Mouse (Mus musculus) v-Abl transformed pro-B cells (cell line): ENCODE measurements around the gene Begain.

Experiments used
- in situ Hi-C, 2 experiments: fragments of 400-800 bp; cut with MboI; formaldehyde crosslinking; loops; one replicate each; pipeline ENCODE4 v1.15.1; 2025; ENCODE audit not compliant: unreplicated experiment in 2 of 2

The Begain gene

GRCm38 (mm10) chr12:109058660-109059059 lies 9.4 kb downstream of the Begain start:
- in situ Hi-C loops, result loop anchor here (25.0 kb wide), 4 partner anchors 296 to 1304 kb away; partner anchors contain the start of genes Ccnk (in 1 of the 2) and Setd3 (in 1 of the 2)

- in situ Hi-C loops, result loop anchor here (25.0 kb wide), 4 partner anchors 295 to 1305 kb away; partner anchors contain the start of genes Ccnk (in 1 of the 2) and Setd3 (in 1 of the 2)
Observed at GRCm38 (mm10) chr12:109057736-109058135, 10.3 kb downstream of the Begain start.

- in situ Hi-C loops, result loop anchor here (25.0 kb wide), 4 partner anchors 291 to 1309 kb away; partner anchors contain the start of genes Ccnk (in 1 of the 2) and Setd3 (in 1 of the 2)
Observed at GRCm38 (mm10) chr12:109053020-109053806, 14.8 kb downstream of the Begain start.

- in situ Hi-C loops, result loop anchor here (25.0 kb wide), 4 partner anchors 288 to 1312 kb away; partner anchors contain the start of genes Ccnk (in 1 of the 2) and Setd3 (in 1 of the 2)
Observed at GRCm38 (mm10) chr12:109049949-109050348, 18.1 kb downstream of the Begain start.

- in situ Hi-C loops, result no loop called here
Observed at GRCm38 (mm10) chr12:109045581-109045980, 22.4 kb downstream of the Begain start.

- in situ Hi-C loops, result no loop called here
Observed at GRCm38 (mm10) chr12:109044497-109044896, 23.5 kb downstream of the Begain start.

GRCm38 (mm10) chr12:109039311-109039710 lies 28.7 kb downstream of the Begain start:
- in situ Hi-C loops, result no loop called here

- in situ Hi-C loops, result no loop called here
Observed at GRCm38 (mm10) chr12:109038179-109038819, 29.7 kb downstream of the Begain start.

- in situ Hi-C loops, result no loop called here
Observed at GRCm38 (mm10) chr12:109037026-109037425, 31.0 kb downstream of the Begain start.

- in situ Hi-C loops, result no loop called here
Observed at GRCm38 (mm10) chr12:109023780-109024179, 44.2 kb downstream of the Begain start.

GRCm38 (mm10) chr12:109022966-109023365 lies 45.1 kb downstream of the Begain start:
- in situ Hi-C loops, result no loop called here

- in situ Hi-C loops, result no loop called here
Observed at GRCm38 (mm10) chr12:109022181-109022691, 45.8 kb downstream of the Begain start.

- in situ Hi-C loops, result no loop called here
Observed at GRCm38 (mm10) chr12:109010070-109010649, 57.9 kb downstream of the Begain start.

- in situ Hi-C loops, result no loop called here
Observed at GRCm38 (mm10) chr12:109002978-109003377, 65.0 kb downstream of the Begain start.

- in situ Hi-C loops, result no loop called here
Observed at GRCm38 (mm10) chr12:108997249-108997648, 70.8 kb downstream of the Begain start.

- in situ Hi-C loops, result no loop called here
Observed at GRCm38 (mm10) chr12:108995976-108996636, 71.9 kb downstream of the Begain start.

- in situ Hi-C loops, result no loop called here
Observed at GRCm38 (mm10) chr12:108994436-108995031, 73.5 kb downstream of the Begain start.

GRCm38 (mm10) chr12:108993046-108993445 lies 75.0 kb downstream of the Begain start:
- in situ Hi-C loops, result no loop called here

GRCm38 (mm10) chr12:108990425-108990824 lies 77.6 kb downstream of the Begain start:
- in situ Hi-C loops, result no loop called here

GRCm38 (mm10) chr12:108987448-108987847 lies 80.6 kb downstream of the Begain start:
- in situ Hi-C loops, result no loop called here
